Mouse (Mus musculus) hindbrain, embryonic 12.5 days (tissue): ENCODE results near the gene Dusp13. TPM values are rescaled to one million over a fixed set of nuclear protein-coding genes. Genes with fewer than 3 reads are reported as not detected.

Source experiments
- ATAC-seq: fragments of 200-750 bp; cut with Nextera tagmentation; 2 replicates; pipeline ENCODE4 v1.8.0; 2017; ENCODE audit warnings: moderate TSS enrichment; ENCODE audit not compliant: low FRiP score
- H3K27ac ChIP-seq: fragments of 300-500 bp; sonication (generic); 2 replicates; pipeline ENCODE4 v1.5.1; 2016; ENCODE audit warnings: mild to moderate bottlenecking
- H3K27me3 ChIP-seq: fragments of 300-500 bp; sonication (generic); 2 replicates; pipeline ENCODE4 v1.6.1; 2016; ENCODE audit warnings: mild to moderate bottlenecking
- H3K36me3 ChIP-seq: fragments of 300-500 bp; sonication (generic); 2 replicates; pipeline ENCODE4 v1.6.1; 2016; ENCODE audit warnings: mild to moderate bottlenecking
- H3K4me1 ChIP-seq: fragments of 300-500 bp; sonication (generic); 2 replicates; pipeline ENCODE4 v1.6.1; 2016
- H3K4me2 ChIP-seq: fragments of 300-500 bp; sonication (generic); replicated peaks from 2 replicates; pipeline ENCODE4 v1.6.1; 2016; ENCODE audit warnings: mild to moderate bottlenecking
- H3K4me3 ChIP-seq: fragments of 300-500 bp; sonication (generic); 2 replicates; pipeline ENCODE4 v1.5.1; 2016; ENCODE audit warnings: mild to moderate bottlenecking
- H3K9ac ChIP-seq: fragments of 300-500 bp; sonication (generic); 2 replicates; pipeline ENCODE4 v1.6.1; 2016; ENCODE audit warnings: mild to moderate bottlenecking, moderate library complexity
- H3K9me3 ChIP-seq: fragments of 300-500 bp; sonication (generic); replicated peaks from 2 replicates; pipeline ENCODE4 v1.6.1; 2016; ENCODE audit warnings: mild to moderate bottlenecking
- WGBS: fragments of 180-500 bp; shearing (Covaris S2); methylation state at CpG from one replicate; pipeline ENCODE4 v1.1.7; 2016; 5-methylcytosine and 5-hydroxymethylcytosine counted together
- polyA plus RNA-seq: library from polyadenylated mRNA; unstranded; fragments of >200 nt; fragmentation: Nextera tagmentation; extraction: Ambion mirVana; gene quantifications from 2 replicates; pipeline ENCODE4 v1.2.1, GENCODE M21; 2016

Dusp13 gene
- polyA plus RNA-seq, 1 experiment from 2014 or later, result 0.43 TPM

DNA sequence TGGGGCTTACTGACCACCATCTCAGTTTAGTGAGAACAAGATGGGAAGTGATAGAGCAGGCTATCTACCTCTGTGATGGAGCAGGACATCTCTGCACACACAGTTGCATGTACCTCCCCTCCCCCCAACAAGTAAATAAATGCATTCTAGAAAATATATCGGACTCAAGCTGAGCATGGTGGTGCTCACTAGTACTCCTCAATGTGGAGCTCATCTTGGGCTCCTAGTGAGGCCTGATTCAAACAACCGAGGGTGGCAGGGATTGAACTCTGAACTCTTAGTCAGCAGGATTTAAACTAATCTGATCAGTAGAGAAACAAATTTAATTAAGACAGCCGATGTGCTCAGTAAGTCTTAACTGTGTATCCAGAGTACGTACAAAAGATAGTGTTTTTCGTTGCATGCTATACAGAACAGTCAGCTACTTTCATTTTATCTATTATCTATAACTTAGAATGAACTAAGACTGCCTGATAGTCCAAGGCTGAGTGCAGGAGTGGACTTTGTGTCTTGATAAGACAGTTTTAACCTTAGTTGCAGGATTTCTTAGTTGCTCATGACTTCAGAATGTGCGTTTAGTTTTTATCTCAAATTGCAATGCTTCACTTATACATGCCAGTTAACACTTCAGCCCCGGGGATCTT, 14.9 kb upstream of the Dusp13 start:
- H3K27me3 ChIP-seq, result no peaks in the 10 kb centered on the region
- WGBS, result 84% methylated on average over 7 of the region's 7 CpGs
- no peak overlapping the region for H3K4me2 ChIP-seq
- H3K4me1 ChIP-seq, result peaks cover 13% of the 10 kb centered on the region
- no peak overlapping the region for H3K4me3 ChIP-seq
- H3K9me3 ChIP-seq, result no peaks in the 10 kb centered on the region
- no peak overlapping the region for H3K27ac ChIP-seq
- no peaks in the 10 kb centered on the region for H3K36me3 ChIP-seq
- no peak overlapping the region for H3K9ac ChIP-seq
- ATAC-seq, result no peak

DNA sequence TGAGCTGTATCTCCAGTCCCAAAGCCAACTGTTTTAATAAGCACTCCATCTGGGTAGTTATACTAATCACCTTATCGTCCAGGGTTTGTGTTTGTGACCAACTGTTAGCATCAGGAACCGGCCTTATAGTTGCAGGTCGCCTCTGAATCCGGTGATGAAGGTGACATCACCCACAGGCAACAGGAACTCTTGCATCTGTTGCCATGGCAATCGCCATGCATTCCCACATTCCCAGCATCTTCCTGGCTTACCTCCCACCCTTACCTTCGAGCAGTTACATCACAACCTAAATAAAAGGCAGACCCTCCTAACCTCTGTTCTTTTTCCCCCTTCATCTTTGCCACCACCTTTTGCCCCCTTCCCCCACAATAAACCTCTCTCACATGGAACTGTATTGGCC, 13.7 kb upstream of the Dusp13 start:
- no peak overlapping the region for H3K4me3 ChIP-seq
- no peak overlapping the region for H3K4me2 ChIP-seq
- WGBS, result 90% methylated on average over 6 of the region's 6 CpGs
- ATAC-seq, result no peak
- H3K4me1 ChIP-seq, result peaks cover 13% of the 10 kb centered on the region
- no peaks in the 10 kb centered on the region for H3K9me3 ChIP-seq
- no peak overlapping the region for H3K9ac ChIP-seq
- H3K36me3 ChIP-seq, result no peaks in the 10 kb centered on the region
- no peak overlapping the region for H3K27ac ChIP-seq
- no peaks in the 10 kb centered on the region for H3K27me3 ChIP-seq

DNA sequence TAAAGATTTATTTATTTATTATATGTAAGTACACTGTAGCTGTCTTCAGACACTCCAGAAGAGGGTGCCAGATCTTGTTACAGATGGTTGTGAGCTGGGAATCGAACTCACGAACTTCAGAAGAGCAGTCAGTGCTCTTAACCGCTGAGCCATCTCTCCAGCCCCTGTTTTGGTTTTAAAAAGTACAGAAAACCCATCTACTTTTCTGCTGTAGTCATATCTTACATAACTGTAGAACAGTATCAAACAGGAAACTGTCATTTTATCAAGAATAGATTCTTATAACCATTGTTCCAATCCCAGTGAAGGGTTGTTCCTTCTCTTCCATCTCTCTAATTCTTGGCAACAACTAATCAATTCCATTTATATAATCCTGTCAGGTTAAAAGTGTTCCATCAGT, 12.8 kb upstream of the Dusp13 start:
- WGBS, result 93% methylated on average over 3 of the region's 3 CpGs
- Histone ChIP-seq H3K9ac (no peak overlapping the region), H3K4me3 (no peak overlapping the region), H3K4me2 (no peak overlapping the region), H3K36me3 (no peaks in the 10 kb centered on the region), H3K9me3 (no peaks in the 10 kb centered on the region), H3K27ac (no peak overlapping the region), H3K27me3 (no peaks in the 10 kb centered on the region), H3K4me1 (peaks cover 7% of the 10 kb centered on the region)
- ATAC-seq, result no peak

DNA sequence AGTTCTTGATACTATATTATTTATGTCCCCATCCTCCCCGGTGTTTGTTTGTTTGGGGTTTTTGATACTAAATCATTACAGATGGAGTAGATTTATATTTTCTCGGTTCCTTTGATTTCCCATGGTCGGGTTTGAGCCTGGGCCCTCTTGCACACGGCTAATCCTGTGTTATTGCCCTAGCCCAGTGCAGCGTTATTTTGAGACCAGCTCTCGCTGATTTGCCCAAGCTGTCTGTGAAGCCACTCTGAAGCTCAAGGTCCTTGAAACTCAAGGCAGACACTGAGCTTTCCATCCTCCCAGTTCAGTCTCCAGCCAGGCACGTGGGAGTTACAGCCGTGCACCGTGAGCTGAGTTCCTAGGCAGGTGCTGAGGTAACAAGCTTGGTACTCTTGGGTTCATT, 10.6 kb upstream of the Dusp13 start:
- H3K27ac ChIP-seq, result no peak overlapping the region
- ATAC-seq, result no peak
- no peak overlapping the region for H3K4me2 ChIP-seq
- no peaks in the 10 kb centered on the region for H3K9me3 ChIP-seq
- H3K36me3 ChIP-seq, result no peaks in the 10 kb centered on the region
- 91% methylated on average over 9 of the region's 9 CpGs for WGBS
- no peaks in the 10 kb centered on the region for H3K27me3 ChIP-seq
- H3K9ac ChIP-seq, result no peak overlapping the region
- no peak overlapping the region for H3K4me3 ChIP-seq
- no peaks in the 10 kb centered on the region for H3K4me1 ChIP-seq

DNA sequence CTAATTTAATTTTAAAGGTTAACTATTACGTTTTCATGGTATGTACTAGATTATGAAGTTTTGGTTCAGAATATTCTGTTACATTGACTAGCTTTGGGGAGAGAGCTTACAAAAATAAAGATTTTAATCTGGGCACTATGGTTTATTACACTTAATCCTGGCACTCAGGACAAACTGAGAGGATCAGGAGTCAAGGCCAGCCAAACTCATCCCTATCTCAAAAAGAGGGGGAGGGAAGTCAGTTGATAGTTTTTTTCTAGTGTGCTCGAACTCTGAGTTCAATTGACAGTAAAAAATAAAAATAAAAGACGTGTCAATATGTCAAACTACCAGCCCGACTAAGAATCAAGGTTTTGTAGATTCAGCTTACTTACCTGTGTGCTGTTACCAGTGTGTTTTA, 2.4 kb upstream of the Dusp13 start:
- H3K9ac ChIP-seq, result no peak overlapping the region
- H3K36me3 ChIP-seq, result no peaks in the 10 kb centered on the region
- WGBS, result 85% methylated on average over 4 of the region's 4 CpGs
- H3K4me1 ChIP-seq, result peaks cover 15% of the 10 kb centered on the region
- ATAC-seq, result no peak
- no peak overlapping the region for H3K4me2 ChIP-seq
- H3K27me3 ChIP-seq, result no peaks in the 10 kb centered on the region
- H3K4me3 ChIP-seq, result no peak overlapping the region
- no peak overlapping the region for H3K27ac ChIP-seq
- H3K9me3 ChIP-seq, result no peaks in the 10 kb centered on the region

DNA sequence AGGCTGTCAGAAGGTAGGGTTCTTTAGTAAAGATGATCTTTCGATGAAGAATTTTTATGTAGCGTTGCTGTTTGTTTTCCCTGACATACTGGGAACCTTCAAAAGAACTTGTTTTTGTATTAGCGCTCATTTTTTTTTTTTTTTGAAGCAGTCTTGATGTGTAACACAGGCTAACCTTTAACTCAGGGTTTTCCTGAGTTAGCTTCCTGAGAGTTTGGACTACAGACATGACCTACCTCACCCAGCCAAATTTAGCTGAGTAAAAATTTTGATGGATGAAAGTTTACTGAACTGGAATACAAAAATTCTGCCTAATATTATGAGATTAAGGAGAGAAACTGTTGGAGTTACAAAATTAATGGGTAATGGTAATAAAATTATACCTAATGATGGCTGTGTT, 1.4 kb upstream of the Dusp13 start:
- Histone ChIP-seq H3K9ac (no peak overlapping the region), H3K4me2 (no peak overlapping the region)
- 95% methylated on average over 3 of the region's 3 CpGs for WGBS

DNA sequence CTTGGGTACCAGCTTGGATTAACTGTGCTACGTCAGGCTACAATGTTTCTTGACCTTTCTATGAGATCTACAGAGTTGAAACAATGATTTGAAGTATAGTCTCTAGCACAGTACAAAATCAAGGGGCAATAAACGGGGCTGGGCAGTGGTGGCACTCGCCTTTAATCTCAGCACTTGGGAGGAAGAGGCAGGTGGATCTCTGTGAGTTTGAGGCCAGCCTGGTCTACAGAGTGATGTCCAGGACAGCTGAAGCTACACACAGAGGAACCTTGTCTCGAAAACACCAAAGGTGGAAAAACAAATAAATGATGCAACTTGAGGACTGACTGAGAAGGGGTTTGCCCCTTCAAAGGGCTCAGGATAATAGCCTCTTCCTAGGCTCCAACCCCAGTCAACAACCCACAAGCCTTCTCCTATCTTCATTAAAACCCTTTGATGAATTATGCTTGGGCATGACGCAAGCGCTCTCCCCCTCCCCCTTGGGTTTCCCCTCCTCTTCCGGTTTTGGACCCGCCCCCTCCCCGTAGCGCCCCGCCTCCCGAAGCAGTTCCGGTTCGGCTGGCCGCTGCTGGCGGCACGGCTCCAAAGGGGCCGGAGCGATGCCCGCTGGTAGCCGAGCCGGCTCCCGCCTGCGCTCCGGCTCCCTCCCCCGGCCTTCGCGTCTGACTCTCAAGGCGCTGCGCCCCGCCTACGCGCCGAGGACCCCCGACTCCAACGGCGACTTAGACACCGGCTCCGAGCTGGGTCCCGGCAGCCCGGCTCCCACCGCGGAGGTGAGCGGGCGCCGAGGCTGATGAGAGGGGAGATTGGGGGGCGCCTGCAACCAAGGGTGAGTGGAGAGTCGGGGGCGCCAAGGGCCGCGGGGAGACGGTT, 737 bp downstream of the Dusp13 start, which contains the start of gene Samd8:
TSS of gene Samd8 (plus strand) at position 524 of the 873 bp plus-strand sequence.
- peak; percentile 90 for ATAC-seq
- H3K4me1 ChIP-seq, result peaks cover 15% of the 10 kb centered on the region
- peak within 1 kb of the TSS; percentile 96 for H3K4me3 ChIP-seq
- H3K9ac ChIP-seq, result peak within 1 kb of the TSS; percentile 91
- H3K9me3 ChIP-seq, result no peaks in the 10 kb centered on the region
- WGBS, result 7% methylated on average over 52 of the region's 52 CpGs
- H3K4me2 ChIP-seq, result peak within 1 kb of the TSS; percentile 73
- H3K36me3 ChIP-seq, result no peaks in the 10 kb centered on the region
- peak within 1 kb of the TSS; percentile 90 for H3K27ac ChIP-seq
- no peaks in the 10 kb centered on the region for H3K27me3 ChIP-seq

More for the DNA sequence above, 1.4 kb upstream of the Dusp13 start:
- Histone ChIP-seq H3K27ac (no peak overlapping the region), H3K9me3 (no peaks in the 10 kb centered on the region), H3K4me3 (no peak overlapping the region), H3K4me1 (peaks cover 15% of the 10 kb centered on the region), H3K27me3 (no peaks in the 10 kb centered on the region), H3K36me3 (no peaks in the 10 kb centered on the region)
- ATAC-seq, result no peak

DNA sequence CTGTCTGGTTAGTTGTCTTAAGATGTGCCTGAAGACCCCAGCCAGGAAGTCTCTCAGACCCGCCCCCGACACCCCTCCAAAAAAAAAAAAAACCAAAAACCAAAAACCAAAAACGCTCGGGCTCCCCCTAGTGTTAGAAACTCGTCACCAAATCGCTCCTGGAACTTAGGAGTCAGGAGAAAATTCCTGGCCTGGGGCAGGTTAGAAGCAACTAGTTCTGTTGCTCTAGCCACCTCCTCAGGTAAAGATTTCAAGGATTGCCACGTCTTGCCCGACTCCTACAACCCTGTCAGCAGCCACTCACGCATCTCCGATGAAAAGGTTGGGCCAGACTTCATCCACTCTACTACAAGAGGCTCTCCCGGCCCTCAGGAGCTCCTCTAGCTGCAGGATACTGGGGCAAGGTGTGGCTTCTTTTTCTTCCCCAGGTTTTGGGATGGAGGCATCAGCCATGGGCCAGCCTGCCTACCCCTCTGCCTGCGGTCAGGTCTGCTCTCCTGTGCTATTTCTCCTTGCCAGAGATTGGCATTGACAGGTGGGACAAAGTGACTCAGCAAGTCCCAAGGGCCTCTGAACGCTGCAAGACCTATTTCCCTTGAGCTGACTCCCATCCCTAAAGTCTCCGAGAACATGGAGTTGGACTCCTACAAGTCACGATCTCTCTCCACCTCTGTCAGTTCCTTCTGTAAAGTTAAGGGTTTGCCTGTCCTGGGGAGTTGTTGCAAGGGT, 2.7 kb downstream of the Dusp13 start:
- Histone ChIP-seq H3K4me1 (peaks cover 14% of the 10 kb centered on the region), H3K4me2 (no peak overlapping the region), H3K9me3 (no peaks in the 10 kb centered on the region), H3K27me3 (no peaks in the 10 kb centered on the region), H3K4me3 (no peak overlapping the region), H3K9ac (no peak overlapping the region), H3K27ac (no peak overlapping the region), H3K36me3 (no peaks in the 10 kb centered on the region)
- WGBS, result 48% methylated on average over 15 of the region's 15 CpGs
- no peak for ATAC-seq

DNA sequence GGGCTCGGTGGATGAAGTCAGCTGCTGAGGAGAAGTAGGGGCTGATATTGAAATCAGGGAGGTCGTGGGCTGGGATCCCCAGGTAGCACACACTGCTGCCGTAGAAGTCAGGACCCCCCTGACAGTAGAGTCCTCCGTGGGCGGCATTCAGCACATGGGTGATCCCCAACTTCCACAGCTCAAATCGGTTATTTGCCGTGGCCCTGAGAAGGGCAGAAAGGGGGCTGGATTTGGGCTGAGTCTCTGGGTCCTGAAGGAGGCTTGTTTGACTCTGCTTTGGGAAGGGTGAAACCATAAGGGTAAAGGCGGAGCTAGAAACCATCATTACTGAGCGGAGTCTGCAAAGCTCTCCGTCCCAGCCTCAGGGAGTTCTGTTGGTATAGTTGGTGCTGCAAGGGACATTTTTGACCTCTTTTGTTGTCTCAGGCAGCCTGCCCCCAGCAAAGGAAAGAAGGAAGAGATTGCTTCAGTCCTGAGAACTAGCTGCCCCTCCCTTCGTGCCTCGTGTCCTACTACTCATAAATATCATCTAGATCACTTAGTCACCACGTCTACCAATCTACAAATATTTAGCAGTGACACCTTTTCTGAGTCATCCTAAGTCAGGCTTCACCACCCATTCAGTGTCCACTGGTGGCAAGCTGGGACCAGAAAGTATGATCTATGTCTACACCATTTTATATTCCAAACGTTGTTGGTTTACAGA, 3.4 kb downstream of the Dusp13 start:
- no peak overlapping the region for H3K4me2 ChIP-seq
- no peaks in the 10 kb centered on the region for H3K36me3 ChIP-seq
- peaks cover 2% of the 10 kb centered on the region; the same call in 1 of the 2 replicates for H3K27me3 ChIP-seq
- no peak overlapping the region for H3K4me3 ChIP-seq
- peaks cover 14% of the 10 kb centered on the region for H3K4me1 ChIP-seq
- H3K27ac ChIP-seq, result no peak overlapping the region
- no peak overlapping the region for H3K9ac ChIP-seq
- H3K9me3 ChIP-seq, result no peaks in the 10 kb centered on the region
- 74% methylated on average over 14 of the region's 14 CpGs for WGBS
- ATAC-seq, result no peak

DNA sequence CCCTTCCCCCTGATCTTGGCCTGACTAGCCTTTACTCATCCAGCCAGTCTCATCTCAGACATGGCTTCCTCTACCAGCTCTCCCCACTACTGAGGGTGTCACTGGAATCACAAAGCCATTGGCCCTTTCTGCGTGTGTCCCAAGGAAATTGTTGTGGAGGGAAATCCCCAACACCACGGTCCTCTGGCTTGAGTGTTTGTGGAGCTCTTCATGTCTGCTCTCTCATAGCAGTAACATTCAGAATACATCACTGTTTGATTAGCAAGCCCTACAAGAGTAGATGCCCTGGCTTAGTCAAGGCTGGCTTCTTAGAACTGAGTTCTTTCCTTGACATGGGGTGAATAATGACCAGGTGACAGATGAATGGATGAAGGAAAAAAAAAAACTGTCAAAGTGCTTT, 4.1 kb downstream of the Dusp13 start:
- peaks cover 7% of the 10 kb centered on the region; the same call in 1 of the 2 replicates for H3K27me3 ChIP-seq
- no peak overlapping the region for H3K4me3 ChIP-seq
- no peaks in the 10 kb centered on the region for H3K36me3 ChIP-seq
- H3K4me1 ChIP-seq, result peaks cover 8% of the 10 kb centered on the region
- H3K27ac ChIP-seq, result no peak overlapping the region
- no peak for ATAC-seq
- H3K4me2 ChIP-seq, result no peak overlapping the region
- 86% methylated on average over 2 of the region's 2 CpGs for WGBS
- no peak overlapping the region for H3K9ac ChIP-seq
- no peaks in the 10 kb centered on the region for H3K9me3 ChIP-seq

DNA sequence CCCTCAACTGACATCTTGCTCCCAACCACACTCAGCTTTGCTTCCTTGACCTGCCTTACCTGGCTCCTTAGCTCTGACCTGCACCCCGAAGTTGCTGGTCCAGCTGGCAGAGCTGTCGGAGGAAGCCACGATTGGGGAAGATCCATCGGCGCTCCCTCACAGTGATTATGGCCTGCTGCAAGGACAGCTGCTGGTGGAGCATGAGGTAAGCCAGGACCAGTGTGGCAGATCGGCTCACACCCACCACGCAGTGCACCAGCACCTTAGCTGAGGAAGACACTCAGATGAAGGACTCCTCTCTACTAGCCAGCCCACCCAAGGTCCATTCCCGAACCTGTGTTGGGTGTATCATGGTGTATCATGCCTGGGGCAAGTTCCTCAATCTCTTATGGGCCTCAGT, 4.7 kb downstream of the Dusp13 start:
- WGBS, result 90% methylated on average over 8 of the region's 8 CpGs
- Histone ChIP-seq H3K4me3 (no peak overlapping the region), H3K9me3 (no peaks in the 10 kb centered on the region), H3K9ac (no peak overlapping the region), H3K27me3 (peaks cover 7% of the 10 kb centered on the region; the same call in 1 of the 2 replicates), H3K36me3 (no peaks in the 10 kb centered on the region), H3K4me1 (0 out of 2 replicates have a peak, but pooled peaks cover 2% of the 10 kb centered on the region), H3K27ac (no peak overlapping the region), H3K4me2 (no peak overlapping the region)
- ATAC-seq, result no peak

DNA sequence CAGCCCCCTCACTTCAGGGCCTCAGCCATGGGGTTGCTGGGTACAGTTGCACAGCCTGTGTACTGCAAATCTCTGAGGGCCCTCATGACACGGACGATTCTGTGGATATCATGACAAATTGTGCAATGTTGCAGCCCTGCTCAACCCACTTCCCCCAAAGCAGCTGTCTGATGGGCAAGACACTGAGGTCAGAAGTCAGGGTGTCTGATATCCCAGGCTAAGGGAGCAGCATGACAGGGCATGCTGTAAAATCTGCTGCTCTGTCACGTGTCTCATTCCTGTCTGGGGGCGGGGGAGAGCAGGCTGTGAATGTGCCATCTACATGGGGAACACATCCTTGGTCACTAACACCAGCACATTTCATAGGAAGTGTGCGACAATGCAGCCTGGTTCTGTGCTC, 5.8 kb downstream of the Dusp13 start:
- ATAC-seq, result no peak
- Histone ChIP-seq H3K27ac (no peak overlapping the region), H3K36me3 (no peaks in the 10 kb centered on the region), H3K27me3 (peaks cover 7% of the 10 kb centered on the region; the same call in 1 of the 2 replicates), H3K4me3 (no peak overlapping the region), H3K4me1 (no peaks in the 10 kb centered on the region), H3K9ac (no peak overlapping the region), H3K9me3 (no peaks in the 10 kb centered on the region), H3K4me2 (no peak overlapping the region)
- 72% methylated on average over 5 of the region's 5 CpGs for WGBS
